Mouse (Mus musculus) forebrain, embryonic 10.5 days (tissue): ENCODE results near the gene Rnpepl1. TPM values are rescaled to one million over a fixed set of nuclear protein-coding genes. Genes with fewer than 3 reads are reported as not detected.
A peak's percentile ranks its signal among the peaks of the same experiment; 100 is the strongest.

Source experiments
- DNase-seq: peaks from one replicate; pipeline ENCODE4 v3.0.0-alpha.2; 2017; ENCODE audit warnings: low spot score; ENCODE audit errors: extremely low spot score
- H3K27ac ChIP-seq: fragments of 300-500 bp; sonication (generic); 2 replicates; pipeline ENCODE4 v1.5.1; 2016; ENCODE audit warnings: mild to moderate bottlenecking
- H3K27me3 ChIP-seq: fragments of 300-500 bp; sonication (generic); 2 replicates; pipeline ENCODE4 v1.6.1; 2016; ENCODE audit warnings: mild to moderate bottlenecking; ENCODE audit not compliant: poor library complexity, severe bottlenecking
- H3K36me3 ChIP-seq: fragments of 300-500 bp; sonication (generic); replicated peaks from 2 replicates; pipeline ENCODE4 v1.6.1; 2016; ENCODE audit warnings: mild to moderate bottlenecking, moderate library complexity
- H3K4me1 ChIP-seq: fragments of 300-500 bp; sonication (generic); 2 replicates; pipeline ENCODE4 v1.6.1; 2016
- H3K4me3 ChIP-seq: fragments of 300-500 bp; sonication (generic); 2 replicates; pipeline ENCODE4 v1.5.1; 2016; ENCODE audit warnings: mild to moderate bottlenecking, moderate library complexity
- H3K9me3 ChIP-seq: fragments of 300-500 bp; sonication (generic); 2 replicates; pipeline ENCODE4 v1.6.1; 2016; ENCODE audit warnings: mild to moderate bottlenecking, moderate library complexity
- WGBS: fragments of 180-500 bp; shearing (Covaris S2); methylation state at CpG from one replicate; pipeline ENCODE4 v1.1.7; 2016; 5-methylcytosine and 5-hydroxymethylcytosine counted together
- polyA plus RNA-seq: library from polyadenylated mRNA; unstranded; fragments of >200 nt; fragmentation: Nextera tagmentation; extraction: Ambion mirVana; gene quantifications from 2 replicates; pipeline ENCODE4 v1.2.1, GENCODE M21; 2016

Gene Rnpepl1
- 21.2 and 22.7 TPM in 2 replicates for polyA plus RNA-seq

DNA sequence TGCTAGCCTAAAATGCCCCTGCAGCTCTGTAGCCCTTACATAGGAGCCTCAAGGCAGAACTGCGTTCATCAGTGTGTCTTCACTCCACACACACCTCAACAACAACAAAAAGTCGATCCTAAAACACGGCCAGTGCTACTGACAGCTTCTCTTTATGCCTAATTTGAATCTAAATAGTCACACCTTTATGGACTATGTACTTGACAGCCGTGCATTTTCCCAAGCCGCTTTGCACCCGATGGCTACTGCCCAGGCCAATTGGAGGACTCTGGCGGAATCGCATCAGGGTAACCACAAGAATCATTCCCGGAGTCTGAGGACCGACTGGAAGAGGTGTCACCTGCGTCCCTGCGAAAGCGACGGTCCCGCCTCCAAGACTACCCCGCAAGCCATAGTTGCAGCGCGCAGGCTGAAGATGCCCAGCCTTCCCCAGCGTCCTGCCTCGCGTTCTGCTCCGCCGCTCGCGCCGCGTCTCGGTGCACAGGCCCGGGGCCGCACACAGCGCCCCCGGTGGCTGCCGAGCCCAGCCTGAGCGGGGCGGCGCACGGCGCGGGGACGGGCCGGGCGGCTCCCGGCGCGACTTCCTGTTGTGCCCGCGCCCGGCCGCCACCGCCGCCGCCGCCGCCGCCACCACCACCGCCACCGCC is at the start of gene Rnpepl1:
TSS of gene Rnpepl1 (plus strand) at position 545 of the 647 bp plus-strand sequence.
- Histone ChIP-seq H3K9me3 (no peaks in the 10 kb centered on the region), H3K36me3 (peaks cover 18% of the 10 kb centered on the region), H3K4me3 (peak within 1 kb of the TSS; percentile 92), H3K4me1 (peaks cover 63% of the 10 kb centered on the region), H3K27me3 (peaks cover 23% of the 10 kb centered on the region), H3K27ac (peak within 1 kb of the TSS; percentile 92)
- WGBS = 1% methylated on average over 56 of the region's 57 CpGs
- peak; percentile 73 for DNase-seq

DNA sequence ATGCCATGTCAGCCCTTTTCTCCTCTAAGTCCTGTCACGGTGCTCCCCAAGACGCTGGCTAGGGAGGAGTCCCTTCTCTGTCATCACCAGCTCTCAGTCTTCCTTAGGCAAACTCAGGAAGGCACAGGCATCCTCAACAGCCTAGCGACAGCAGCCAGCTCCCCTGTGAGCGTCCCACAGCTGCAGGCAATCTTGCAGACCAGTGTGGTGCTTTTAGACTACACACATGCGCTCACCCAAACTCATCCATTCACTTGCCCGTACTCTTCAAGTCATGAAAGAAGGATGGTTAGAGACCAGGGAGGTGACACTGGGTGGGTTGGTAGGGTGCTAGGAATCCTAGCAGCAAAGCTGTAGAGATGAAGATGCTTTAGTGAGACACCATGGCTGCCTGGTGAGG is 49.1 kb upstream of the Rnpepl1 start:
- Histone ChIP-seq H3K27me3 (no peaks in the 10 kb centered on the region), H3K36me3 (peaks cover 45% of the 10 kb centered on the region), H3K27ac (no peak overlapping the region), H3K4me3 (no peak overlapping the region), H3K9me3 (no peaks in the 10 kb centered on the region), H3K4me1 (peaks cover 20% of the 10 kb centered on the region)
- DNase-seq = no peak
- 72% methylated on average over 6 of the region's 6 CpGs for WGBS

DNA sequence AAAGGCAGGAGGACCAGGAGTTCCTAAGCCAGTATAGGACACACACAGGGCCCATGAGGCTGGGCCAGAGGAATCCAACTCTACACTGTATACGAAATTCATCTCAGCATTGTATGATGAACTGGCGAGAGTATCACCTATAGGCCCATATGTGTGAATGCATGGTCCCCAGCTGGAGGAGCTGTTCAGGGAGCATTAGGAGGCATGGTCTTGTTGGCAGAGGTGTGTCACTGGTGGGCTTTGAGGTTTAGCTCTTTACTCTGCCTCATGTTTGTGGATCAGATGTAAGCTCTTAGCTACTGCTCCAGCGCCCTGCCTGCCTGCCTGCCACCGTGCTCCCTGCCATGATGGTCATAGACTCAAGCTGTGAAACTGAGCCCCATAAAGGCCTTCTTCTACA is 47.3 kb upstream of the Rnpepl1 start:
- peaks cover 22% of the 10 kb centered on the region for H3K4me1 ChIP-seq
- H3K9me3 ChIP-seq = no peaks in the 10 kb centered on the region
- 90% methylated on average over 4 of the region's 4 CpGs for WGBS

DNA sequence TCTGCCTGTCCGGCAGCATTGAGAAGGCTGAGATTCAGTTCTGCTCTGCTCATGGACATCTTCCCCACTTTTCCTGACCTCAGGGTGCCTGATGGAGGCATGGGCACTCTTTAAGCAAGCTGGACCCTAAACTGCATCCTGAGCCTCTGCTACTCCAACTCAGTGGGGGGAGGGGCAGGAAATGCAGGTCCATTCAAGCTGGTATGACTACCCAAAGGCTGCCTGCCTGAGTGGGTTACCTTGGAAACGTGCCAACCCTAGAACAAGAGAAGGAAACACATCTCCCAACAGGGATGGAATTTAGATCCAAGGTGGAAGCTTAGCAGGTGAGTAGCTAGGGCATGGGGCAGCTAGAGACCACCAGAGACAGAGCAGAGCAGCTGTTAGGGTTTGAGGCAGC is 44.4 kb upstream of the Rnpepl1 start:
- no peaks in the 10 kb centered on the region for H3K36me3 ChIP-seq
- H3K27ac ChIP-seq = peak overlapping the region; percentile 48; the same call in 1 of the 2 replicates
- H3K27me3 ChIP-seq = no peaks in the 10 kb centered on the region
- no peak overlapping the region for H3K4me3 ChIP-seq
- peaks cover 11% of the 10 kb centered on the region for H3K4me1 ChIP-seq
- 71% methylated on average over 2 of the region's 2 CpGs for WGBS
- H3K9me3 ChIP-seq = no peaks in the 10 kb centered on the region
- no peak for DNase-seq

More for the DNA sequence above, 47.3 kb upstream of the Rnpepl1 start:
- Histone ChIP-seq H3K4me3 (no peak overlapping the region), H3K27me3 (no peaks in the 10 kb centered on the region), H3K27ac (no peak overlapping the region), H3K36me3 (peaks cover 28% of the 10 kb centered on the region)
- no peak for DNase-seq

DNA sequence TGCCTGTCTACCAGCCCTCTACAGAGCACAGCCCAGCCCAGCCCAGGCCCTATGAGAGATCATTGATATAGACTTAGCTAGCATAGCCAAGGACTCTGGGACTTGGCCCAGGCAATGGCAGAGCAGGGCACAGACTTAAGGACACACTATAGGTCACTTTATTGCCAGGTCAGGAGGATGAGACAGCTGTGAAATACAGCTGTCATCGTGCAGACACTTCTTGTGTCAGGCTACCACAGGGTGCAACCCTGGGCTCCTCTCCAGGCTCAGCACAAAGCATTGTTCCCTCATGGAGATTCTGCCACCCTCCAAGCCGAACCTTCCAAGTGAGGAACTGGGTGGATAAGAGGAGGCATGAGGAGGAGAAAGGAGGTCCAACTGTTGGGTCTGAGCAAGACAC is 40.6 kb upstream of the Rnpepl1 start:
- no peak for DNase-seq
- Histone ChIP-seq H3K36me3 (no peaks in the 10 kb centered on the region), H3K4me1 (peaks cover 15% of the 10 kb centered on the region), H3K4me3 (no peak overlapping the region), H3K27ac (no peak overlapping the region), H3K27me3 (no peaks in the 10 kb centered on the region), H3K9me3 (no peaks in the 10 kb centered on the region)
- 80% methylated on average over 2 of the region's 2 CpGs for WGBS

DNA sequence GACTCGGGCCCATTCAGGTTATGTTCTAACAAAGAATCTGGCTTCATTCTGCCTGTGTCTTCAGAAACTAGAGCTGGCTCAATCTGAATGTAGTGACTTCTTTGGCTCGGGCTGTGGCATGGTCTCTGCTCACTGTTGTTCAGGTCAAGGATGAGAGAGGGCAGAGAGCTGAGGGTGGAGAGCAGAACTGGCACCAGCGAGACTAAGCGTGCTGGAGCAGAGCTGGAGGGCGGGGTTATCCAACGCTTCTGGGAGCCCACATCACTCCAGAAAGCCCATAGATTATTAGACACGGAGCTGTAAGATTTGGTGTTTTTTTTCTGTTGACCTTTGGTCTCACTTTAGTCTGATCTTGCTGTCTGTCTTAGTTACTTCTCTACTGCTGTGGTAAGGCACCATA is 37.9 kb upstream of the Rnpepl1 start:
- Histone ChIP-seq H3K27ac (no peak overlapping the region), H3K36me3 (no peaks in the 10 kb centered on the region), H3K4me3 (no peak overlapping the region), H3K4me1 (peaks cover 9% of the 10 kb centered on the region; the same call in 1 of the 2 replicates), H3K9me3 (no peaks in the 10 kb centered on the region), H3K27me3 (no peaks in the 10 kb centered on the region)
- no peak for DNase-seq
- 91% methylated on average over 7 of the region's 7 CpGs for WGBS

DNA sequence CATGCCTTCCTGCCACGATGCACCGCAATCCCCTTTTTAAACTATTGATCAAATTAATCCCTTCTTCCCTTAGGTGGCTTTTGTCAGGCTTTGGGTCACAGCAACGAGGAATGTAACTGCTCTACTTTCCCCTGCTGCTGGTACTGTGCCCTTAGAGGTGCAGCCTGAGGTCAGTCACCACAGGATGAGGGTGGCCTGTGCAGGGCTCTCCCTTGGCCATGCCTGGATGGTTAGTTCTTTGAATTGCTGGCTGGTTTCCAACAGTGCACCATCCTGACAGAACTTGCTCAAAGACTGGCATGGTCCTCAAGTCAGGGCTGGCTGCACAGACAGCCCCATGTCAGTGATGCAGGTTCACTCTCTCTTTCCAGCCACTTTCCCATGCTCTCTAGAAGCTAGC is 36.6 kb upstream of the Rnpepl1 start:
- Histone ChIP-seq H3K36me3 (no peaks in the 10 kb centered on the region), H3K9me3 (no peaks in the 10 kb centered on the region), H3K4me1 (peaks cover 10% of the 10 kb centered on the region; the same call in 1 of the 2 replicates), H3K27me3 (no peaks in the 10 kb centered on the region), H3K4me3 (no peak overlapping the region), H3K27ac (no peak overlapping the region)
- WGBS = 61% methylated on average over 3 of the region's 3 CpGs
- no peak for DNase-seq

DNA sequence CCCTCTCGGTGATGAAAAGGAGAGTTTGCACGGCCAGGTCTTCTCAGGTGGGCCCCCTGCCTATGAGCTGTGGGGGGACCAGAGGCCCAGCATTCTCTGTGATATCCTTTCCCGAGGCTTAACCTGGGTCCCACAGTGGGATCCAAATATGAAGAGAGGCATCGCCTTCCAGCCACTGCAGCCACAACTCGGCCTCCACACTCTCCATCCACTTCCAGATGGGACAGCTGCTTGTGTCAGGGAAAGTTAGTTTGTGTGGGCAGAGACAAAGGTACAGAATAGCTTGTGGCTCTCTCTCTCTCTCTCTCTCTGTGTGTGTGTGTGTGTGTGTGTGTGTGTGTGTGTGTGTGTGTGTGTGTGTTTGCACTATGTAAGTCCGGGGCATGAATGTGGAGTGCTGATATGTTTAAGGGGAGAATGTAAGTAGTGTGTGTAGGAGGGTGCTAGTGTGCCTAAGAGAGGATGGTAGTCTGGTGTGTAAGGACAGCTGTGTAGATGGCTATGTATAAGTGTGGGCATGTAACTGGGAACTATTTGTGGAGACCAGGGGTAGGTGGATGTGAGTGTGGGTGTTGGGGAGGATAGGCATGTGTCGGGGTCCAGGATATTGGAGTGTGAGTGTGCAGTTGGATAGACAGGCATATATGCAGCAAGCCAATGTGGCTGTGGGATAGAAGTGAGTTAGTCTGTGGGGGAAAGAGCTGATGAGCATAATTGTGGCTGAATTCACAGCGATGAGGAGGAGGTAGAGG is 35.0 kb upstream of the Rnpepl1 start:
- no peak for DNase-seq

DNA sequence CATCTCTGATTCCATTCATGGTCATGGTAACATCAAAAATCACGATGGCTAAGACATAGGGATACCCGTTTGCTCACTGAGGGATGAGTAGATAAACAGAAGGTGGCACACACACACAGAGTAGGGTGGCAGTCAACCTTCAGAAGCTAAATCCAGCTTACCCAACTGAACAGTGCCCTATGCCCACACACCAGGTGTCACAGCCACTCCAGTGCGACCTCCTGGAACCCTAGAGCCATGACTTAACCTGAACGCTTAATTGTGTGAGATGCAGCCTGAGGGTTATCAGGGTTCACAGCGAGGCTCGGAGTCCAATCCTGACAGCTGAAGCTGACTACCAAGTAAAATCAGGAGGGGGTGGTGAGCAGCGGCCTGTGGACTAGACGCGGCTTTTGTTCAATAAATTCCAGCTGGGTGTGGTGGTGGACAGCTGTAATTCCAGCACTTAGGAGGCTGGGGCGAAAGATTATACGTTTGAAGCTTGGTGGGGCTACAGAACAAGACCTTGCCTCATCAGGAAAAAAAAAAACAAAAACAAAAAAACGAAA is 33.1 kb upstream of the Rnpepl1 start:
- no peaks in the 10 kb centered on the region for H3K27me3 ChIP-seq
- H3K4me1 ChIP-seq = peaks cover 17% of the 10 kb centered on the region; the same call in 1 of the 2 replicates
- no peaks in the 10 kb centered on the region for H3K9me3 ChIP-seq
- H3K27ac ChIP-seq = no peak overlapping the region
- H3K36me3 ChIP-seq = no peaks in the 10 kb centered on the region
- no peak overlapping the region for H3K4me3 ChIP-seq
- WGBS = 73% methylated on average over 12 of the region's 12 CpGs
- DNase-seq = no peak

More for the DNA sequence above, 35.0 kb upstream of the Rnpepl1 start:
- no peaks in the 10 kb centered on the region for H3K36me3 ChIP-seq
- WGBS = 86% methylated on average over 8 of the region's 8 CpGs
- peaks cover 17% of the 10 kb centered on the region; the same call in 1 of the 2 replicates for H3K4me1 ChIP-seq
- H3K4me3 ChIP-seq = no peak overlapping the region
- H3K27me3 ChIP-seq = no peaks in the 10 kb centered on the region
- no peak overlapping the region for H3K27ac ChIP-seq
- H3K9me3 ChIP-seq = no peaks in the 10 kb centered on the region

DNA sequence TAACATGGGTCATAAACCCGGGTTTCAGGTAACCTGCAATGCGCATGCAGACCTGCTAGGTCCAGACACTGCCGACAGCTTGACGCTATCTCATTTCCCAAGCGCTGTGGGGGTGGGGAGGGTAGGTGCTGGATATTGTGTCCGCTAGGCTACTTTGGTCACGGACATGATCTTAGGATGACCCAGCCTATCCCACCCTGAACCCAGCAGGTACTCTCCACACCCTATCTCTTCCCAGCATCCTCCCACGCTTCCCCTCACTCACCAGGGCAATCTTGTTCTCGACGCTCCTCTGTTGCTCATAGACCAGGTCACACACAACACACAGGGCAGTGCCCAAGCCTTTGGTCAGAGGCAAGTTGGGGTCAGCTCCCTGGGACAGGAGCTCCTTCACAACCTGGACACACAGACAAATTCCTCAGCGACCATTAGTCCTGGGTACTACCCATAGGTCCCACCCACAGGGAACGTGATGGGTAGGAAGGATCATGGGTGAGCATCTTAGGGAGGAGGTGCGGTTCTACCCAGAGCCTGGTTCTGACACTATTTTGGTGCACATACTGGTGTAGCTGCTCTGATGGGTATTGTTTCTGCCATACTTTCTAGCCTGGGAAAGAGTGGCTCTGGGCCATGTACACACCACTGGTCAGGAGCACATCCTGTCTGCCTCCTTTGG is 32.4 kb upstream of the Rnpepl1 start:
- H3K27me3 ChIP-seq = no peaks in the 10 kb centered on the region
- no peak for DNase-seq
- H3K4me1 ChIP-seq = peaks cover 17% of the 10 kb centered on the region; the same call in 1 of the 2 replicates
- H3K27ac ChIP-seq = no peak overlapping the region
- H3K9me3 ChIP-seq = no peaks in the 10 kb centered on the region
- whole genome bisulfite sequencing = 88% methylated on average over 13 of the region's 13 CpGs
- H3K36me3 ChIP-seq = no peaks in the 10 kb centered on the region
- no peak overlapping the region for H3K4me3 ChIP-seq

DNA sequence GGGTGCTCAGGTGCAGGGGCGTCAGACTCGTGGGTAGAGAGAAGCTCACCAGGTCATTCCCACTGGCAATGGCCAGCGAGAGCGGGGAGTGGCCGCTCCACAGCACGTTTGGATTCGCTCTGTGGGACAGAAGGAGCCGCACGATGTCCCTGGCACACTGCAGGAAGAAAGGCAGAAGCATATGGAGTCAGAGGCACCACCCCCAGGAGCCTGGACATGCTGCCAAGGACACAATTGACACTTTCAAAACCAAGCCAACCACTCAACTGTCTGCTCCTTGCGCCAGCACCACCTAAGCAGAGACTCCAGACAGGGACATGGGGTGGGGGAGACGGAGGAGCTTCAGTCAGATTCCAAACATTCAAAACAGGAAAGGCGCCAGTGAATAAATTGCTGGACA is 31.3 kb upstream of the Rnpepl1 start:
- Histone ChIP-seq H3K27ac (no peak overlapping the region), H3K36me3 (no peaks in the 10 kb centered on the region), H3K4me3 (no peak overlapping the region), H3K27me3 (no peaks in the 10 kb centered on the region), H3K9me3 (no peaks in the 10 kb centered on the region), H3K4me1 (0 out of 2 replicates have a peak, but pooled peaks cover 13% of the 10 kb centered on the region)
- no peak for DNase-seq
- WGBS = 93% methylated on average over 12 of the region's 12 CpGs

DNA sequence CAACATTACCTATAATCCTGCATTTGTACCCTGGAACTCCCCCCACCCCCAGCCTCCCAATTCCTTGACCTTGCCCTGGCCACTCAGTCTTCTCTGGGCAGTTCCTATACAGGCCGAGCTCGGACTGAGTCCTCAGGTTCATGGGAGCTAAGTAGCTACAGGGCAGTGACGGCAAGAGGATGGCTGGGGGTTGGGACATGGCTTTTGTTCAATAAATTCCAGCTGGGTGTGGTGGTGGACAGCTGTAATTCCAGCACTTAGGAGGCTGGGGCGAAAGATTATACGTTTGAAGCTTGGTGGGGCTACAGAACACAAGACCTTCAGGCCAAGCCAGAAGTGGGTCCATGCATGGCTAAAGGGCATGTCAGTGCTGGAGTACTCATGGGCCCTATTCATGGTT is 30.5 kb upstream of the Rnpepl1 start:
- WGBS = 78% methylated on average over 5 of the region's 5 CpGs
- H3K4me1 ChIP-seq = 0 out of 2 replicates have a peak, but pooled peaks cover 13% of the 10 kb centered on the region
- no peaks in the 10 kb centered on the region for H3K9me3 ChIP-seq
- no peak overlapping the region for H3K4me3 ChIP-seq
- no peak overlapping the region for H3K27ac ChIP-seq
- no peaks in the 10 kb centered on the region for H3K36me3 ChIP-seq
- H3K27me3 ChIP-seq = no peaks in the 10 kb centered on the region
- no peak for DNase-seq
